Mouse (Mus musculus) macrophage (primary cell): ENCODE measurements around the gene Meltf. TPM values are rescaled to one million over a fixed set of nuclear protein-coding genes. Genes with fewer than 3 reads are reported as not detected.
"Not testable (repeated sequence)": the region's sequence is repeated elsewhere in the genome, so short reads cannot be mapped to it uniquely, and the experiment has no call there.

Source experiments
- H3K27ac ChIP-seq: fragments of 350-480 bp; formaldehyde crosslinking; 2 replicates; pipeline ENCODE4 v1.9.0; 2021
- H3K36me3 ChIP-seq: fragments of 350-480 bp; formaldehyde crosslinking; 2 replicates; pipeline ENCODE4 v1.9.0; 2021; ENCODE audit errors: inconsistent target
- H3K4me3 ChIP-seq: fragments of 350-480 bp; formaldehyde crosslinking; 2 replicates; pipeline ENCODE4 v1.9.0; 2021; ENCODE audit errors: inconsistent target
- H3K79me2 ChIP-seq: fragments of 350-480 bp; formaldehyde crosslinking; 2 replicates; pipeline ENCODE4 v1.9.0; 2021; ENCODE audit errors: inconsistent target
- WGBS: methylation state at CpG from one replicate; pipeline ENCODE4 v1.1.7; 2026; ENCODE audit warnings: inconsistent platforms; ENCODE audit not compliant: missing documents; 5-methylcytosine and 5-hydroxymethylcytosine counted together
- polyA plus RNA-seq: library from polyadenylated mRNA; stranded (reverse); fragments of 250-400 nt; gene quantifications from 3 replicates; pipeline ENCODE4 v1.2.4, GENCODE M21; 2018; ENCODE audit warnings: inconsistent platforms

Gene Meltf
- polyA plus RNA-seq, 1 experiment from 2014 or later: not detected

- Histone ChIP-seq H3K27ac (peak within 1 kb of the TSS; percentile 74), H3K79me2 (no peaks in the 10 kb centered on the region), H3K4me3 (peak within 1 kb of the TSS; percentile 36), H3K36me3 (no peaks in the 10 kb centered on the region)
- 21% methylated on average over 42 of the region's 42 CpGs for WGBS
These were observed 55.3 kb downstream of the Meltf start, which contains the start of gene Pigz for GRCm38 (mm10) chr16:31933751-31934549. Gene Pigz, plus strand, starts transcription at chr16:31933851.

- Histone ChIP-seq H3K36me3 (no peaks in the 10 kb centered on the region), H3K27ac (peak overlapping the region; percentile 74), H3K4me3 (peak overlapping the region; percentile 36), H3K79me2 (no peaks in the 10 kb centered on the region)
- WGBS: 50% methylated on average over 11 of the region's 13 CpGs
These were observed 56.0 kb downstream of the Meltf start for GRCm38 (mm10) chr16:31934550-31935010.

GRCm38 (mm10) chr16:31935091-31935979 lies 56.7 kb downstream of the Meltf start:
- H3K27ac ChIP-seq: peak overlapping the region; percentile 74
- no peaks in the 10 kb centered on the region for H3K79me2 ChIP-seq
- 7% methylated on average over 36 of the region's 36 CpGs for WGBS
- H3K4me3 ChIP-seq: peak overlapping the region; percentile 36
- H3K36me3 ChIP-seq: no peaks in the 10 kb centered on the region

- H3K27ac ChIP-seq: no peak overlapping the region
- no peak overlapping the region for H3K4me3 ChIP-seq
- no peaks in the 10 kb centered on the region for H3K79me2 ChIP-seq
- 89% methylated on average over 4 of the region's 4 CpGs for WGBS
- no peaks in the 10 kb centered on the region for H3K36me3 ChIP-seq
These were observed 58.0 kb downstream of the Meltf start for GRCm38 (mm10) chr16:31936568-31936967.

DNA sequence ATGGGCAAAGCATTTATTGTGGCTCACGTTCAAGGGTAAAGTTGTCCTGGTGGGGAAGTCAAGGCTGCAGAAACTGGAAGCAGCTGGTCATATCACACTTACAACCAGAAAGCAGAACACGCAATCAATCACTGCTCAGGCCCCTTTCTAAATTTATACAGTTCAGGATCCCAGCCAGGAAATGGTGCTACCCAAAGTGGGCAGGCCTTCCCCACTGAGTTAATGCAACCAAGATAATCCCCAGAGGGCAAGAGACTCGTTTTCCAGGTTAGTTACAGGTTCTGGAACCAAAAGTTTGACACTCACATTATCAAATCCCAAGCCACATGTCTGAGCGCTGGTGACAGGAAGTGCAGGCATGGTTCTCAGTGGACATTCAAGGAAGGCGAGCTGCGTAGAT lies 60.2 kb downstream of the Meltf start:
- 35% methylated on average over 6 of the region's 6 CpGs for WGBS
- peak overlapping the region; percentile 49 for H3K27ac ChIP-seq
- H3K79me2 ChIP-seq: no peaks in the 10 kb centered on the region; the same call in 1 of the 2 replicates
- H3K36me3 ChIP-seq: no peaks in the 10 kb centered on the region
- no peak overlapping the region for H3K4me3 ChIP-seq

- peaks cover 16% of the 10 kb centered on the region for H3K79me2 ChIP-seq
- no peak overlapping the region for H3K27ac ChIP-seq
- peaks cover 10% of the 10 kb centered on the region; the same call in 1 of the 2 replicates for H3K36me3 ChIP-seq
- WGBS: 77% methylated on average over 2 of the region's 2 CpGs
- no peak overlapping the region for H3K4me3 ChIP-seq
These were observed 62.0 kb downstream of the Meltf start for GRCm38 (mm10) chr16:31940586-31940985.

DNA sequence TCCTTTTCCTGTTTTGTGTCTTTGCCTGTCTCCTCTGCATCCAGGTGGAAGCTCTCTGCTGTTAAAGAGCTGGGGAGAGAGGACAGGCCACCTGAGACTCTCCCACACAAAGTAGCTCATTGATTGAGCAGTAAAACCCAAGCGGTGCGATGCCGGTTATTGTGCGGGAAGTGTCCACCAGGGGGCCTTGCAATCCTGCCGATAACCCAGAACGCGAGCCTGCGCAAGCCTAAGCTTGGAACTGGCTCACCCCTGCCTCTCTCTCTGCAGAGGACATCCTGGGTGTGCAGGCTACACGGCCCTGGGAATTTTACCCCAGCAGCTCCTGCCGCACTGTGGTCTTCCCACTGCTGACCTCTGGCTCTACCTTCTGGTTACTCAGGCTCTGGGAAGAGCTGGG lies 65.4 kb downstream of the Meltf start:
- Histone ChIP-seq H3K79me2 (peaks cover 44% of the 10 kb centered on the region), H3K4me3 (no peak overlapping the region), H3K36me3 (peaks cover 14% of the 10 kb centered on the region; the same call in 1 of the 2 replicates), H3K27ac (no peak overlapping the region)
- 7% methylated on average over 10 of the region's 10 CpGs for WGBS

DNA sequence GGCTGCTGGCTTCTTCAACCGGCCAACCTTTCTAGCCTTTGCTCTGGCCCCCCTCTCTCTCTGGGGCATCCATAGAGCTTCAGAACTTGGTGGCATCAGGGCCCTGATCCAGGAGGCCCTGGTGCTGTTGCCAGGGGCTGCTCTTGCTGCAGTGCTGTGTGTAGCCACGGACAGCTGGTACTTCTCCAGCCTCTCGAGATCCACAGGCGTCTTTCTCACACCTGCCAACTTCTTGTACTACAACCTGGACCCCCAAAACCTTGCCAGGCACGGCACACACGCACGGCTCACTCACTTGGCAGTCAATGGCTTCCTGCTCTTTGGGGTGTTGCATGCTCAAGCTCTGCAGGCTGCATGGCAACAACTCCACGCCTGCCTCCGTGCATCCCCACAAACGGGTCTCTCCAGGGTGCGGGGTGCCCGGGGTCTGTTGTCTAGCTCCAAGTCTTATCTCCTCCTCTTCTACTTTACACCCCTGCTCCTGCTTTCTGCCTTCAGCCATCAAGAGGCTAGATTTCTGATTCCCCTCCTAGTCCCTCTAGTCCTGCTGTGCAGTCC lies 66.2 kb downstream of the Meltf start:
- peaks cover 14% of the 10 kb centered on the region; the same call in 1 of the 2 replicates for H3K36me3 ChIP-seq
- no peak overlapping the region for H3K27ac ChIP-seq
- 91% methylated on average over 10 of the region's 12 CpGs for WGBS
- H3K4me3 ChIP-seq: no peak overlapping the region
- peaks cover 52% of the 10 kb centered on the region for H3K79me2 ChIP-seq

DNA sequence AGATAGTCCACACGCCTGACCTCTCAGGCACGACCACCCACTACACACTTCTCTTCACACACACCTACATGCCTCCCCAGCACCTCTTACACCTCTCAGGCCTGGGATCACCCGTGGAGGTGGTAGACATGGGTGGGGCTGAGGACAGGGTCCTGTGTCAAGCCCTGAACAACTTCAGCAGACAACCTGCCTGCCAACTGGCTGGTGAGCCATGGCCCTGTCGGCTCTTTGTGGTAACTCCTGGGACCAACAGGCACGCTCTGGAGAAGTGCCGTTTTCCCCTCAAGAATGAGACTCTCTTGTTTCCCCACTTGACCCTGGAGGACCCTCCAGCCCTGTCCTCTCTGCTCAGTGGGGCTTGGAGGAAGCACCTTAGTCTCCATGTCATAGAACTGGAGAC lies 66.8 kb downstream of the Meltf start:
- Histone ChIP-seq H3K79me2 (peaks cover 58% of the 10 kb centered on the region), H3K36me3 (peaks cover 14% of the 10 kb centered on the region; the same call in 1 of the 2 replicates), H3K27ac (no peak overlapping the region), H3K4me3 (no peak overlapping the region)
- 95% methylated on average over 6 of the region's 6 CpGs for WGBS

DNA sequence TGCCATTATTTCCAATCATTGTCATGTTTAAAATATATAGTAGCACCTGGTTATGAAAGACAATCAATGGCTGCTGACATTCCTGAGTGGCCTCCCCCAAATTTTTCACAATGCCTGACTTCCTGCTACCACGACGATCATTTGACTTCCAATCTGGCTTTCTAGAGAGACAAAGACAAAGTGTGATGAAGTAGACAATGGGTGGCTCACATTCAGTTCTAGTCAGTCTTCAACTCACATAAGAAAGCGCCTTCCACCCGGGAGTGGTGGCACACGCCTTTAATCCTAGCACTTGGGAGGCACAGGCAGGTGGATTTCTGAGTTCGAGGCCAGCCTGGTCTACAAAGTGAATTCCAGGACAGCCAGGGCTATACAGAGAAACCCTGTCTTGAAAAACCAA lies 67.4 kb downstream of the Meltf start:
- H3K27ac ChIP-seq: not testable (repeated sequence)
- Histone ChIP-seq H3K36me3 (peaks cover 14% of the 10 kb centered on the region; the same call in 1 of the 2 replicates), H3K79me2 (peaks cover 64% of the 10 kb centered on the region), H3K4me3 (peak overlapping the region; percentile 98; the same call in 1 of the 2 replicates)
- whole genome bisulfite sequencing: 95% methylated on average over 6 of the region's 6 CpGs

GRCm38 (mm10) chr16:31947333-31947732 lies 68.7 kb downstream of the Meltf start:
- Histone ChIP-seq H3K27ac (peak overlapping the region; percentile 96), H3K79me2 (peaks cover 77% of the 10 kb centered on the region), H3K36me3 (peaks cover 14% of the 10 kb centered on the region; the same call in 1 of the 2 replicates), H3K4me3 (peak overlapping the region; percentile 98)
- 15% methylated on average over 6 of the region's 8 CpGs for WGBS

DNA sequence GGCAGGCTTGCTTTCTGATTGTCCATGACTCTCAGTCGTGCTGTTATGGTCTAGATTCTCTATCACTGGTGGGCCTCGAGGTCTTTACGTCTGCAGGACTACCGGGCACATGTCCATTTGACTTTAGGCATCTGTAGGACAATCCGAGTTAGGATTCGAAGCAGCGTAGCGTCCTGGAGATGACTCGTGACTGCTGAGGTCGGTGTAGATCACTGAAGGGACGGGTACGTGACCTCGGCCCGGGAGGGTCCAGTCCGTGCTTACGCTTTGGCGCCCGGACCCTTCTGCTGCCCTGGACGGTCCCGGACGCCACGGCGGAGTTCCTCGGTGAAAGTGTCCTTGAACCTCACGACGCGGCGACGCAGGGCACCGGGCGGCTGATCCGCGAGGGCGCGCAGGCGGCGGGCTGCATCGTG lies 69.3 kb downstream of the Meltf start:
- Histone ChIP-seq H3K36me3 (peaks cover 14% of the 10 kb centered on the region; the same call in 1 of the 2 replicates), H3K27ac (peak overlapping the region; percentile 96), H3K79me2 (peaks cover 83% of the 10 kb centered on the region), H3K4me3 (peak overlapping the region; percentile 98)
- WGBS: under 1% methylated on average over 38 of the region's 38 CpGs

GRCm38 (mm10) chr16:31948345-31948774 lies 69.8 kb downstream of the Meltf start, which contains the start of the genes 0610012G03Rik and Ncbp2:
Gene 0610012G03Rik, minus strand, starts transcription at chr16:31948494.
Gene Ncbp2, plus strand, starts transcription at chr16:31948513.
- Histone ChIP-seq H3K36me3 (peaks cover 15% of the 10 kb centered on the region; the same call in 1 of the 2 replicates), H3K27ac (peak within 1 kb of the TSS; percentile 96), H3K4me3 (peak within 1 kb of the TSS; percentile 99), H3K79me2 (peaks cover 88% of the 10 kb centered on the region)
- WGBS: 0% methylated on average over 55 of the region's 55 CpGs
